Mouse (Mus musculus) heart, adult 2 months (tissue): ENCODE measurements around the gene Bbip1. TPM values are rescaled to one million over a fixed set of nuclear protein-coding genes. Genes with fewer than 3 reads are reported as not detected.

Source experiments
- DNase-seq, 2 experiments: peaks; one replicate each; pipeline ENCODE4 v3.0.0; 2021
- H3K27ac ChIP-seq: fragments of 200-600 bp; 2 replicates; pipeline ENCODE4 v1.8.1; 2022
- H3K27me3 ChIP-seq: fragments of 200-500 bp; 2 replicates; pipeline ENCODE4 v1.6.1; 2012; ENCODE audit warnings: mild to moderate bottlenecking, low read length, inconsistent platforms, mixed read lengths; ENCODE audit not compliant: control insufficient read depth, insufficient read depth
- H3K36me3 ChIP-seq: fragments of 200-500 bp; 2 replicates; pipeline ENCODE4 v1.6.1; 2012; ENCODE audit warnings: low read length, inconsistent platforms; ENCODE audit not compliant: control insufficient read depth, insufficient read depth
- H3K4me1 ChIP-seq: fragments of 200-500 bp; 2 replicates; pipeline ENCODE4 v1.6.1; 2011; ENCODE audit warnings: low read length; ENCODE audit not compliant: control insufficient read depth, insufficient read depth
- H3K4me3 ChIP-seq: fragments of 200-600 bp; 2 replicates; pipeline ENCODE4 v1.8.1; 2022
- H3K79me2 ChIP-seq: fragments of 200-500 bp; replicated peaks from 2 replicates; pipeline ENCODE4 v1.6.1; 2012; ENCODE audit warnings: mild to moderate bottlenecking, inconsistent platforms, low read length, moderate library complexity, mixed read lengths; ENCODE audit not compliant: control insufficient read depth, insufficient read depth
- H3K9ac ChIP-seq: fragments of 200-500 bp; 2 replicates; pipeline ENCODE4 v1.6.1; 2012; ENCODE audit warnings: low read depth, mild to moderate bottlenecking, control low read depth, inconsistent platforms, low read length, mixed read lengths
- CTCF ChIP-seq: fragments of 200-600 bp; IDR thresholded peaks from 2 replicates; pipeline ENCODE4 v1.8.1; 2022; ENCODE audit warnings: antibody characterized with exemption, mild to moderate bottlenecking, moderate library complexity
- EP300 ChIP-seq: fragments of 200-500 bp; IDR thresholded peaks from 2 replicates; pipeline ENCODE4 v1.6.1; 2011; ENCODE audit warnings: low read depth, low read length, control low read depth; ENCODE audit not compliant: insufficient read depth
- POLR2A ChIP-seq: fragments of 200-500 bp; IDR thresholded peaks from 2 replicates; pipeline ENCODE4 v1.6.1; 2011; ENCODE audit warnings: mild to moderate bottlenecking, low read depth, low read length, control low read depth; ENCODE audit not compliant: insufficient read depth
- WGBS: fragments of 180-500 bp; shearing (Covaris S2); methylation state at CpG from one replicate; pipeline ENCODE4 v1.1.7; 2018; 5-methylcytosine and 5-hydroxymethylcytosine counted together
- intact Hi-C: fragments of 180-260 bp; cut with DNase I; formaldehyde crosslinking; loops from one replicate; pipeline ENCODE4 v1.15.1; 2025
- long read RNA-seq: library from polyadenylated mRNA; stranded (forward); transcript quantifications from one replicate; pipeline ENCODE4 v2.0.0, GENCODE M21; 2021
- polyA plus RNA-seq: library from polyadenylated mRNA; depleted of rRNA; stranded (reverse); fragments of >200 nt; gene quantifications from 2 replicates; pipeline ENCODE4 v1.2.3, GENCODE M21; 2012; rRNA removed
- total RNA-seq, 2 experiments: library from RNA; stranded (reverse); gene quantifications; 2 replicates each; pipeline ENCODE4 v1.2.3; 2021

Gene Bbip1
- 10 to 100 TPM; 34.5 to 35.4 TPM for total RNA-seq
- polyA plus RNA-seq: 12.4 and 26.1 TPM in 2 replicates
- long read RNA-seq, transcript Bbip1-206 (4 exons, 662 nt): major isoform, 11 of 25 reads
- long read RNA-seq, partial matches to known transcripts: 6 of 25 reads
- long read RNA-seq, other reads (novel, unspliced or antisense): 5 of 25 reads

DNA sequence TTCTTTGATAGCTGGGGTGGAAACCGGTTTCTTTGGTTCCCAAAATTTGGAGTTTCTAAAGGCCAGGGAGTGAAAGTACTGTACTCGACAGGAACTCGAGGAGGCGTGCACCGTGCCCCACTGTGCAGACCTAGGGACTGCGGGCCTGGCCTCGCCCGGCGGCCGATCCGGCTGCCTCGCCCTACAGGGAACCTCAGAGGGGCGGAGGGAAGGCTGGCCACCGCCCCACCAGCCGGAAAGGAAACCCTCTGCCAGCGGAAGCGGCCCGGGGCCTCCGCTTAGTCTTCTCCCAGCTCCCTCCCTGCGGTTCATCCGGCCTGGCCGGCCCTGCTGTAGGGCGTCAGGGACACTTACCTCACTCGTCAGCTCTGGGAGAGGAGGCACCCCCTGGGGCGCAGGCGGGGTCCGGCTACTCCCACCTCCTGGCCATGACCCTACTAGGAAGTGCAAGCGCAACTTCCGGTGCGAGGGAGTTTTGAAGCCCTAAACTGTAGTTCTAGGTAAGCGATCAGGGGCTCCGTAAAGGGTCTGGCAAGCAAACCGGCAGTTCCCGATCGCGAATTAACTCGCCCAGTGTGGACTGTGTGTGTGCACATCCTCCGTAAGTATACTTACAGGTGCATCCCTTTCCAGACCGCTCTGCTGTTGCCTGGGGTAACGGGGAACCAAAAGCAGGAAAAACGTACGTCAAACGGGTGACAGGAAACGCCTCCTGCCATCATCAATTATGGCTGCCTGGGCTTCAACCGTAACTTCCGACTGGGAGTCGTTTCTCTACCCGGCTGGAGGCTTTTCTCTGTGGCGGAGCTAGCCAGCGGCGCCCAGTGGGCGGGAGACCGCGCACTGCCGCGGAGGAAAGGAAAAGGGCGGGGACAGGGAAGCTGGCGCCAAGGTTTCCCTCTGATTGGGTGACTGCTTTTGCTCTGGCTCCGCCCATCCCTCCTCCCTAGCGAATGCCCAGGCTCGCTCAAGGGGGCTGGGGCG lies at the start of gene Bbip1, which contains the start of gene Shoc2:
Gene Bbip1 (minus strand): TSS at position 826 of the 984 bp plus-strand sequence.
Gene Shoc2 (plus strand): TSS at position 505 of the 984 bp plus-strand sequence.
- H3K4me1 ChIP-seq: peaks cover 3% of the 10 kb centered on the region
- peaks cover 2% of the 10 kb centered on the region for H3K36me3 ChIP-seq
- H3K9ac ChIP-seq: peak within 1 kb of the TSS; percentile 86
- H3K27ac ChIP-seq: peak within 1 kb of the TSS; percentile 97
- peak; percentile 60; the same call in 1 of the 2 replicates for TF ChIP-seq EP300
- peak; percentile 88 for TF ChIP-seq POLR2A
- peak; percentile 42 for TF ChIP-seq CTCF
- peak within 1 kb of the TSS; percentile 75 for H3K4me3 ChIP-seq
- intact Hi-C loops: loop anchor here (2.0 to 10.0 kb wide), 3 partner anchors 41 to 549 kb away; partner anchors contain the start of gene Smndc1
- H3K27me3 ChIP-seq: no peaks in the 10 kb centered on the region
- DNase-seq: peak; percentile 96 to 100
- H3K79me2 ChIP-seq: peaks cover 3% of the 10 kb centered on the region
- under 1% methylated on average over 62 of the region's 62 CpGs for WGBS

DNA sequence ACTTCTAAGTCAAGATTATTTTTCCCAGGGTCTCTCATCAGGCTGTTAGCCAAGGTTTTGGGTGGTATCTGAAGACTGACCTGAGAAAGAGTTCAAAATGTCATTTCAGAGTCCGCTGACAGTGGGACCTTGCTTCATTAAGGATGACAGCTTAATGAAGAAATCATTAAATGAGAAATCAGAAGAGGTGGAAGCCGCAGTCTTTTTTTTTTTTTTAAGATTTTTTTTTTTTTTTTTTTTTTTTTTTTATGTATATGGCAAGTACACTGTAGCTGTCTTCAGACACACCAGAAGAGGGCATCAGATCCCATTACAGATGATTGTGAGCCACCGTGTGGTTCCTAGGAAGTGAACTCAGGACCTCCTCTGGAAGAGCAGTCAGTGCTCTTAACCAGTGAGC lies 49.4 kb upstream of the Bbip1 start:
- TF ChIP-seq EP300: no peak
- TF ChIP-seq CTCF: no peak
- no peak for TF ChIP-seq POLR2A
- H3K79me2 ChIP-seq: peaks cover 3% of the 10 kb centered on the region; the same call in 1 of the 2 replicates
- 80% methylated on average over 3 of the region's 3 CpGs for WGBS
- no peak for DNase-seq
- no peak overlapping the region for H3K27ac ChIP-seq
- no peak overlapping the region for H3K9ac ChIP-seq
- H3K27me3 ChIP-seq: no peaks in the 10 kb centered on the region
- peaks cover 11% of the 10 kb centered on the region; the same call in 1 of the 2 replicates for H3K36me3 ChIP-seq
- H3K4me3 ChIP-seq: no peak overlapping the region
- intact Hi-C loops: no loop called here
- H3K4me1 ChIP-seq: no peaks in the 10 kb centered on the region

DNA sequence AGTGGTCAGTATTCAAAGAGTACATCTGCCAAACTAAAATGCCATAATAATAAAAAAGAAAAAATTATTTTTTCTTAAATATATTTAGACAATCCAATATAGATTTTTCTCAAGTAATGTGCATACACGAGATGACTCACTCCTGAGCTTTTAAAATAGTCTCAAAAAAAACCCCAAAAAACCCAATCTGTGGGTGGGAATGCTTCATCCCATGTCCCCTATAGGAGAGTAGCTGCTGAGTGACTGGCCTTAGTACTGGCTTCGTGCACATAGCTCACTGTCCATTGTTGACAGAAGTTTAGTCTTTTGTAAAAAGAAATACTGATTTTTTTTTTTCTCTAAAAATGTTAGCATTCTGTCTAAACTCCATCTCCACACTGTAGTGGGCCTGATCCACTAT lies 46.1 kb upstream of the Bbip1 start:
- Histone ChIP-seq H3K9ac (no peak overlapping the region), H3K36me3 (peaks cover 16% of the 10 kb centered on the region), H3K27me3 (no peaks in the 10 kb centered on the region), H3K79me2 (peaks cover 1% of the 10 kb centered on the region; the same call in 1 of the 2 replicates), H3K4me3 (no peak overlapping the region), H3K27ac (no peak overlapping the region), H3K4me1 (no peaks in the 10 kb centered on the region)
- no peak for DNase-seq
- no peak for TF ChIP-seq CTCF
- TF ChIP-seq EP300: no peak
- TF ChIP-seq POLR2A: no peak
- intact Hi-C loops: no loop called here
- WGBS: 90% methylated on average over 2 of the region's 2 CpGs

DNA sequence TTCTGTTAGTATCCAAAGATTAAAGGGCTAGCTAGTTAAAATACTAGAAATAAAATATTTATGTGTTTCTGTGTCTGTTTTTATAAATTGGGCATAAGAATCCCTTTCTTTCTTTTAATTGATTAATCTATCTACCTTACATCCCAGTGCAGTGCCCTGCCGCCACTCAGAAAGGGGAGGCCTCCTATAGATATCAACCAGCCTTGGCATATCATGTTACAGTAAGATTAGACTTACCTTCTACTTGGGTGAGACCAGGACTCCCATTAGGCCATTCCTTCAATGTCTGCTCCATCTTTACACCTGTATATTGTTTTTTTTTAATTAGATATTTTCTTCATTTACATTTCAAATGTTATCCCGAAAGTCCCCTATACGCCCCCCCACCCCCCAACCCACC lies 40.2 kb upstream of the Bbip1 start:
- Histone ChIP-seq H3K27ac (no peak overlapping the region), H3K27me3 (no peaks in the 10 kb centered on the region), H3K36me3 (peaks cover 7% of the 10 kb centered on the region), H3K79me2 (no peaks in the 10 kb centered on the region), H3K4me3 (no peak overlapping the region), H3K9ac (no peak overlapping the region), H3K4me1 (peaks cover 2% of the 10 kb centered on the region; the same call in 1 of the 2 replicates)
- TF ChIP-seq CTCF (no peak), EP300 (no peak), POLR2A (no peak)
- WGBS: 94% methylated on average over 3 of the region's 3 CpGs
- intact Hi-C loops: no loop called here
- no peak for DNase-seq

DNA sequence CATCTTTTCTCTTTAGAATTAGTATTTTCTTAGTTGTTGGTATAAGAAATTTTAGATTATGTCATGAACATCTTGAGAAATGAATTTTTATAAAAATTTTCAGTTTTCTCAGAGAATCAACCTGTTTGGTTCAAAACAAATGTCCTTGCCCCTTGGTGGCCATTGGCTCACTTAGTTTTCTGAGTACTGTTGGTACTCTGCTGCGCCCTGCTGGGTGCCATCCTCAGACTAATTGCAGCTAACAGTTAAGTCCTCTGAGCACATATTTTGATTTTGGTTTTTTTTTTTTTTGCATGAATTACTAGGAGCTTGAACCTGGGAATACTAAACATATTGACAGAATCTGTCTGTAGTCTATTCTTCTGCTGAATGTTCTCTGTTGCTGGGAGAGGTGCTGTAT lies 38.9 kb upstream of the Bbip1 start:
- WGBS: 100% methylated on average over 1 of the region's 1 CpGs
- no peaks in the 10 kb centered on the region for H3K27me3 ChIP-seq

DNA sequence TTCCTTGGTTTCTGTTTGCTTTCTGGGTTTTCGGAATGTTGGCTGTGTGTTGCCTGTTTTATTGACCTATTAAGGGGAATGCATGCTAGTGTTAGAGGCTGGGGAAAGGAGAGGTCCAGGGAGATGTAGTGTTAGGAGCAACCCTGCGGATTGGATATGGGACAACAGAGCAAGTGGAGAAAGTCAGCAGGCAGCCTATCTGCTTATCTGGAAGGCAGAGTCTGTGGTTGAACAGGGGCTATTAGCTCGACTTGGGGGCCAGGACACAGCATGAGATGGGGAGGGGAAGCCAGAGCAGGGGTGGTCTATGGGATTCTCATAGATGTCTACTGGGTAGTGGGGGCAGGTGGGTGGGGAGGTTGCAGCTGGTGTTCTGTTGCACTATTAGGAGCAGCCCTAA lies 37.6 kb upstream of the Bbip1 start:
- intact Hi-C loops: no loop called here
- no peak for DNase-seq
- no peak overlapping the region for H3K27ac ChIP-seq
- peaks cover 2% of the 10 kb centered on the region for H3K79me2 ChIP-seq
- no peaks in the 10 kb centered on the region for H3K36me3 ChIP-seq
- WGBS: 63% methylated on average over 3 of the region's 3 CpGs
- H3K4me1 ChIP-seq: peaks cover 2% of the 10 kb centered on the region; the same call in 1 of the 2 replicates
- TF ChIP-seq POLR2A (no peak), EP300 (no peak), CTCF (no peak)
- H3K4me3 ChIP-seq: no peak overlapping the region
- H3K27me3 ChIP-seq: no peaks in the 10 kb centered on the region
- H3K9ac ChIP-seq: no peak overlapping the region

More for the DNA sequence above, 38.9 kb upstream of the Bbip1 start:
- intact Hi-C loops: no loop called here
- Histone ChIP-seq H3K27ac (no peak overlapping the region), H3K4me1 (peaks cover 2% of the 10 kb centered on the region; the same call in 1 of the 2 replicates), H3K4me3 (no peak overlapping the region), H3K36me3 (peaks cover 4% of the 10 kb centered on the region), H3K9ac (no peak overlapping the region), H3K79me2 (no peaks in the 10 kb centered on the region)
- no peak for DNase-seq
- TF ChIP-seq CTCF (peak; percentile 60), POLR2A (no peak)
